8 mouse cellular contexts compared by ENCODE assay signal in the genomic region with DNA sequence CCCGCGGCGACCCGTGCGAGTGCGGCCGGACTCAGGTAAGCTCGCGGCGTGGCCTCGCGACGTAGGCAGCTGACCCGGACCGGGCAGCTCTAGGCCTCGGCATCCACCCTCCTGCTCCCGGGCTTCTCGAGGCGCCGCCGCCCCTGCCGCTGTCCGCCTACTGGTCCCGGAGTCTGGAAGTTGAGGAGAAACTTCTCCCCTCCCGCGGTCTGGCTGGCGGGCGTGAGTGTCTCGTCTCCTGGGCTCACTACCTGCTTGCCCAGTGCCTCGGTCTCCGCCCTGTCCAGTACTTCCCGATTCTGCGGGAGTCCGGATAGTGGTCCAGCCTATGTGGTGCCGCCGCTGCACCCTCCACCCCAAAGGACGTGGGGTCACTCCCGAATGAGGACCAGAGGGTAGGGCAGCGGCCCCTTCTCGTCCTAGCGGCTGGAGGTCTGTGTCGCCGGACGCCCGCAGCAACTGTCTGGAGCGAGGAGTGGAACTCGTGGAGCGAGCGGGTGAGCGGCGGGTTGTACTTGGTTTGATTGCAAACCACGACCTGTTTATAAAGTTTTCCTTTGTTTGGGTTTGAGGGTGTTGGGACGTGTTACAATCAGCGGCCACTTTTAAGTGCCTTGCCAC. TPM values are rescaled to one million over a fixed set of nuclear protein-coding genes. Genes with fewer than 3 reads are reported as not detected.
DNase-seq lines count a peak whose midpoint lies in the region; ATAC-seq lines count a peak whose summit lies in the region.

No protein-coding gene starts in this region.

- WGBS in large intestine, adult 2 months: under 1% methylated on average over 54 of the region's 54 CpGs

- peak; percentile 35 for ATAC-seq in megakaryocyte, adult 5-6 weeks (ENCODE audit: poor library complexity, severe bottlenecking)

- DNase-seq in adrenal gland, postnatal 14 days: peak; percentile 68
- DNase-seq in adrenal gland, postnatal 10 days: no peak
- peak; percentile 1 for DNase-seq in spleen, adult 12 weeks (ENCODE audit: low spot score)
- no peak for DNase-seq in spleen, postnatal 14 days (ENCODE audit: low spot score in 2 of 2)
- peak; percentile 3 to 16 for DNase-seq in frontal cortex, postnatal 25 days (ENCODE audit: low spot score in 2 of 2)
- DNase-seq in large intestine, adult 2 months (ENCODE audit: low read depth, low spot score): peak; percentile 29
- DNase-seq in spleen, postnatal 4 days (ENCODE audit: low spot score in 2 of 2): peak; percentile 20 to 69

RNA-seq across cellular contexts. Expression of a gene that starts 0.5 kb away (rescaled TPM):
- 48.5 and 51.4 TPM in 2 replicates for total RNA-seq in adrenal gland, postnatal 14 days (2021)
- 10 to 100 TPM; 43.1 to 44.3 TPM for total RNA-seq in adrenal gland, postnatal 10 days (2021)
- 1.9 and 3.9 TPM in 2 replicates for polyA plus RNA-seq in large intestine, adult 2 months (2012; rRNA removed)
- 0.48 and 1.1 TPM in 2 replicates for total RNA-seq in megakaryocyte, adult 5-6 weeks (2015)
- total RNA-seq in megakaryocyte, adult 5-6 weeks (2017): 0.04 and 0.94 TPM in 2 replicates

Comparison
In these comparisons a context has a peak if more than half of its experiments do, and no peak if none do; other contexts are left out.
1. DNase-seq: peak in adrenal gland, postnatal 14 days (single experiment), spleen, adult 12 weeks (single experiment), frontal cortex, postnatal 25 days (2 of 2), large intestine, adult 2 months (single experiment) and spleen, postnatal 4 days (2 of 2); none in adrenal gland, postnatal 10 days (single experiment) and spleen, postnatal 14 days (0 of 2).
2. RNA of a gene that starts 0.5 kb away (total RNA-seq): 48.5 to 51.4 TPM in adrenal gland, postnatal 14 days and 43.1 to 44.3 TPM in adrenal gland, postnatal 10 days; 0.04 to 1.1 TPM in megakaryocyte, adult 5-6 weeks; every median in the first group is over 10 times any median in the second.